Mouse (Mus musculus) heart, adult 2 months (tissue): ENCODE data around the gene Tbl3. TPM values are rescaled to one million over a fixed set of nuclear protein-coding genes. Genes with fewer than 3 reads are reported as not detected.
A peak's percentile ranks its signal among the peaks of the same experiment; 100 is the strongest.
"Not testable (repeated sequence)": the region's sequence is repeated elsewhere in the genome, so short reads cannot be mapped to it uniquely, and the experiment has no call there.

Experiments
- DNase-seq, 2 experiments: peaks; one replicate each; pipeline ENCODE4 v3.0.0; 2021
- H3K27ac ChIP-seq: fragments of 200-600 bp; 2 replicates; pipeline ENCODE4 v1.8.1; 2022
- H3K27me3 ChIP-seq: fragments of 200-500 bp; 2 replicates; pipeline ENCODE4 v1.6.1; 2012; ENCODE audit warnings: mild to moderate bottlenecking, low read length, inconsistent platforms, mixed read lengths; ENCODE audit not compliant: control insufficient read depth, insufficient read depth
- H3K36me3 ChIP-seq: fragments of 200-500 bp; 2 replicates; pipeline ENCODE4 v1.6.1; 2012; ENCODE audit warnings: low read length, inconsistent platforms; ENCODE audit not compliant: control insufficient read depth, insufficient read depth
- H3K4me1 ChIP-seq: fragments of 200-500 bp; 2 replicates; pipeline ENCODE4 v1.6.1; 2011; ENCODE audit warnings: low read length; ENCODE audit not compliant: control insufficient read depth, insufficient read depth
- H3K4me3 ChIP-seq: fragments of 200-600 bp; 2 replicates; pipeline ENCODE4 v1.8.1; 2022
- H3K79me2 ChIP-seq: fragments of 200-500 bp; replicated peaks from 2 replicates; pipeline ENCODE4 v1.6.1; 2012; ENCODE audit warnings: mild to moderate bottlenecking, inconsistent platforms, low read length, moderate library complexity, mixed read lengths; ENCODE audit not compliant: control insufficient read depth, insufficient read depth
- H3K9ac ChIP-seq: fragments of 200-500 bp; 2 replicates; pipeline ENCODE4 v1.6.1; 2012; ENCODE audit warnings: low read depth, mild to moderate bottlenecking, control low read depth, inconsistent platforms, low read length, mixed read lengths
- CTCF ChIP-seq: fragments of 200-600 bp; IDR thresholded peaks from 2 replicates; pipeline ENCODE4 v1.8.1; 2022; ENCODE audit warnings: antibody characterized with exemption, mild to moderate bottlenecking, moderate library complexity
- EP300 ChIP-seq: fragments of 200-500 bp; IDR thresholded peaks from 2 replicates; pipeline ENCODE4 v1.6.1; 2011; ENCODE audit warnings: low read depth, low read length, control low read depth; ENCODE audit not compliant: insufficient read depth
- POLR2A ChIP-seq: fragments of 200-500 bp; IDR thresholded peaks from 2 replicates; pipeline ENCODE4 v1.6.1; 2011; ENCODE audit warnings: mild to moderate bottlenecking, low read depth, low read length, control low read depth; ENCODE audit not compliant: insufficient read depth
- WGBS: fragments of 180-500 bp; shearing (Covaris S2); methylation state at CpG from one replicate; pipeline ENCODE4 v1.1.7; 2018; 5-methylcytosine and 5-hydroxymethylcytosine counted together
- intact Hi-C: fragments of 180-260 bp; cut with DNase I; formaldehyde crosslinking; loops from one replicate; pipeline ENCODE4 v1.15.1; 2025
- polyA plus RNA-seq: library from polyadenylated mRNA; depleted of rRNA; stranded (reverse); fragments of >200 nt; gene quantifications from 2 replicates; pipeline ENCODE4 v1.2.3, GENCODE M21; 2012
- total RNA-seq, 2 experiments: library from RNA; stranded (reverse); gene quantifications; 2 replicates each; pipeline ENCODE4 v1.2.3; 2021

The Tbl3 gene
- total and polyA plus RNA-seq, 3 experiments: 17.4 to 34.2 (median 19.4) TPM

DNA sequence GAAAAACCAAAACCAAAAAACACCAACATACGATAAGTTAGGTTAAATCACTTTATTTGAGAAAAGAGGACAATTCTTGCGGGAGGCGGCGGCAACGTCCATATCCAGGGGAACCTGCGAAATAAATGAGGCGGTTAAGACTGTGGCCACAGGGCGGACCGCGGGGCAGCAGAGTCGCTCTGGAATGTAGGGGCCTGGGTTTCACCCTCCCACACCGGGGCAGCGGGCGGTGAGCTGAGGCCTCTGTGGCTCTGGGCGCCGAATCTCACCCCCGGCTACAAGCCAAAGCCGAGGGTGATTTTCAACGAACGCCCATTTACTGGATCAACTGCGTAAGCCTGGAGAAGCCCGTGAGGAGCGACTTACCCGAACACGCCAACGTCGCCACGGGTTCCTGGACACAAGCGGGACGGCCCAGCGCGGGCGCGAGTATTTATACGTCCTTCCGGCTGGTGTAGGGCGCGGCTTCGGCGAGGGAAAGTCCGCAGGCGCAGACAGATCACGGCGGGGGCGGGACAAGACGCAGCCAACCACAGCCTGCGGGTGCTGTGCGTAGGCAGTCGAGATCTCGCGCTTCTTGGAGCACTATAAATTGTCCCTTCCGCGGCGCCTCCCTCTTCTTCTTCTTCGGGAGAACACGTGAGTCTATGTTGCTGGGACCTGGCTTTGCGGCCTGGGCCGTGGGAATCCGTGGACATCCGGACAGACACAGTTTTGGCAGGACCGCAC is 12.2 kb upstream of the Tbl3 start:
- Histone ChIP-seq H3K27me3 (no peaks in the 10 kb centered on the region), H3K79me2 (no peaks in the 10 kb centered on the region), H3K4me3 (peak overlapping the region; percentile 74), H3K9ac (peak overlapping the region; percentile 86), H3K4me1 (peaks cover 7% of the 10 kb centered on the region), H3K27ac (peak overlapping the region; percentile 87), H3K36me3 (peaks cover 12% of the 10 kb centered on the region)
- peak; percentile 99 for TF ChIP-seq POLR2A
- TF ChIP-seq EP300: peak; percentile 25; the same call in 1 of the 2 replicates
- TF ChIP-seq CTCF: no peak
- intact Hi-C loops: loop anchor here (1.0 kb wide), 1 partner anchor 12 kb away; the partner anchor contains the start of gene Tbl3
- under 1% methylated on average over 61 of the region's 61 CpGs for WGBS
- peak; percentile 96 to 99 for DNase-seq

DNA sequence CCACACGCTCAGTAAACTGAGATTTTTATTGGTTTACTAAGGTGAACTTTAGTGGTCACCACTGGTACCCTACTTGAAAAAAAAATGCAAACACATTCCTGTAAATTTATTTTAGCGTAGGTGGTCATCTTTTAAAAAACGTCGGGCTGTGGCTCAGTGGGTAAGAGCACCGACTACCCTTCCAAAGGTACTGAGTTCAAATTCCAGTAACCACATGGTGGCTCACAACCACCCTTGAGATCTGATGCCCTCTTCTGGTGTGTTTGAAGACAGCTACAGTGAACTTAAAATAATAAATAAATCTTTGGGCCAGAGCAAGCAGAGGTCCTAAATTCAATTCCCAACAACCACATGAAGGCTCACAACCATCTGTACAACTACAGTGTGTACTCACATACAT is 11.5 kb upstream of the Tbl3 start:
- not testable (repeated sequence) for H3K79me2 ChIP-seq, DNase-seq, H3K27me3 ChIP-seq, H3K4me1 ChIP-seq, H3K27ac ChIP-seq, H3K9ac ChIP-seq
- intact Hi-C loops: loop anchor here (1.0 kb wide), 1 partner anchor 12 kb away; the partner anchor contains the start of gene Tbl3
- 66% methylated on average over 5 of the region's 5 CpGs for WGBS
- 0 out of 2 replicates have a peak, but pooled peaks have one; percentile 6 for TF ChIP-seq CTCF
- peak overlapping the region; percentile 74 for H3K4me3 ChIP-seq
- peaks cover 12% of the 10 kb centered on the region for H3K36me3 ChIP-seq

DNA sequence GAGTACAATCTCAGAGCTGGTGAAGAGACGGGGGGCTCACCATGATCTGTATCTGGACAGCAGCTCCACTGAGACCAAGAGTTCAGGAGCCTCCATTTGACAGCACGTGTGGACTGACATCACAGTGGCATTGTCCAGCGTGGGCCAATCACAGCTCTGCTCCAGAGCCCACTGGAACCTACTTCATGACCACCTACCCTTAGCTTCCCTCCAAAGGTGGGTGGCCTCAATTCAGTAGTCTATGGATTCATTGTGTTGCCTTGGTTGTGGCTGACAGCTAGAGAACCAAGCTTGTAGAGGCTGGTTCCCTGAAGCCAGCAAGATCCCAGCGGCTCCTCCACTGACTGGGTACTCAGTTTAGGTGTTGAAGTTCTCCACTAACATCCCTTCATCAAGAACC is 10.5 kb upstream of the Tbl3 start, which contains the start of the genes Rnf151 and Rps2:
Gene Rnf151 (minus strand): TSS at position 121 of the 400 bp plus-strand sequence.
Gene Rps2 (plus strand): TSS at position 174 of the 400 bp plus-strand sequence.
- no peaks in the 10 kb centered on the region for H3K27me3 ChIP-seq
- no peak within 1 kb of the TSS for H3K9ac ChIP-seq
- intact Hi-C loops: no loop called here
- peaks cover 5% of the 10 kb centered on the region for H3K4me1 ChIP-seq
- H3K4me3 ChIP-seq: no peak within 1 kb of the TSS
- no peak within 1 kb of the TSS for H3K27ac ChIP-seq
- TF ChIP-seq EP300 (no peak), POLR2A (no peak), CTCF (no peak)
- H3K79me2 ChIP-seq: no peaks in the 10 kb centered on the region
- peaks cover 12% of the 10 kb centered on the region for H3K36me3 ChIP-seq
- DNase-seq: no peak
- 73% methylated on average over 4 of the region's 4 CpGs for WGBS

DNA sequence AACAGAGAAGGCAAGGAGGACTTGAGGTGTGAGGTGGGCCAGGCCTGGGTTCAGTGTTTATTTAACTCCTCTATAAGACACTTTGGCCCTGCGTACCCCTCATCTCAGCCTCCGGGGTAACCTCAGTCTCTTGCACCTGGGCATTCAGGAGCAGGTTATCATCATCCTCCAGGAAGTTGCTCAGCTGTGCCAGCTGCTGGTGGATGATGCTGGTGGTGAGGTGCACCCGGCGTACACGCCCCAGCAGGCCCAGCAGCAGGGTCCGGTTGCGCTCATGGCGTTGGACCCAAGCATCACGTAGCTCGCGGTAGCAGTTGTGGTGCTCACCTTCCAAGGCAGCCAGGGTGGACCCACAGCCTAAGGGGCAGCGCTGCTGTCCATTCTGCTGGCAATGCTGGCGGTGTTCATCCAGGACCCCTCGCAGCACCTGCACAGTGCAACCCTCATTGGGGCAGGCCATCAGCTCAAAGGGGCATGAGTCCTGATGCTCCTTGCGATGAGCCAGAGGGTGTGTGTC is 8.8 kb upstream of the Tbl3 start:
- no peaks in the 10 kb centered on the region; the same call in 1 of the 2 replicates for H3K36me3 ChIP-seq
- no peak overlapping the region for H3K4me3 ChIP-seq
- no peak for TF ChIP-seq CTCF
- TF ChIP-seq POLR2A: no peak
- TF ChIP-seq EP300: no peak
- H3K4me1 ChIP-seq: peaks cover 2% of the 10 kb centered on the region; the same call in 1 of the 2 replicates
- no peaks in the 10 kb centered on the region for H3K27me3 ChIP-seq
- no peaks in the 10 kb centered on the region for H3K79me2 ChIP-seq
- no peak for DNase-seq
- intact Hi-C loops: no loop called here
- 96% methylated on average over 15 of the region's 15 CpGs for WGBS
- H3K9ac ChIP-seq: no peak overlapping the region
- no peak overlapping the region for H3K27ac ChIP-seq

DNA sequence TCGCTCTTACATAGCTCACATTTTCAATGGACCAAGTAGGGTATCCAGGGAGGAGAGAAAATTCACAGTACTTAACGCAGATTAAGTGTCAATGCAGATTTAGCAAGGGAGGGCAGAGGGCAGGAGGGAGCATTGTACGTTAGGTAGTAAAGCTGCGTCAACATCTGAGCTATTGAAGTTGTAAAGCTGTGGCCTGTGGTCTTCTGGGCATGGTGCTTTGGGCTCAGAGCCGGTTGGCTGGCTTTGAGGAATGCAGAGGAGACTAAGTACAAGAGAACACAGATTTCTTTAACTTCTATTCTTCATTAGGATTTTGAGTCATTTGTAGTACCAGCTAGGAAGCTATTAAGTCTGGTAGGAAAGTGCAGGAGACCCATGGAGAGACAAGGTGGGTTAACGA is 8.1 kb upstream of the Tbl3 start:
- Histone ChIP-seq H3K27ac (no peak overlapping the region), H3K79me2 (no peaks in the 10 kb centered on the region), H3K27me3 (no peaks in the 10 kb centered on the region), H3K4me3 (no peak overlapping the region), H3K4me1 (no peaks in the 10 kb centered on the region), H3K36me3 (no peaks in the 10 kb centered on the region), H3K9ac (no peak overlapping the region)
- WGBS: 93% methylated on average over 6 of the region's 6 CpGs
- intact Hi-C loops: no loop called here
- no peak for DNase-seq
- no peak for TF ChIP-seq CTCF
- TF ChIP-seq EP300: no peak
- no peak for TF ChIP-seq POLR2A

DNA sequence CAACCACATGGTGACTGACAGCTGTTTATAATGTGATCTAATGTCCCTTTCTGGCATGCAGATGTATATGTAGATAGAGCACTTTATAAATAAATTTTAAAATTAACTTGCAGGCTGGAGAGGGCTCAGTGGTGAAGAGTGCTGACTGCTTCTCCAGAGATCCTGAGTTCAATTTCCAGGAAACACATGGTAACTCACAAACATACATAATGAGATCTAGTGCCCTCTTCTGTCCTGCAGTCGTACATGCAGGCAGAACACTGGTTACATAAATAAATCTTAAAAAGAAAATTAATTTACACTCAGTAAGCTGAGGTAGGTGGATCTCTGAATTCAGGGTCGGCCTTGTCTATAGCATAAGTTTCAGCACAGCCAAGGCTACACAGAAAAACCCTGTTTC is 1.2 kb upstream of the Tbl3 start:
- TF ChIP-seq CTCF (peak; percentile 76), POLR2A (no peak)
- Histone ChIP-seq H3K9ac (no peak overlapping the region), H3K27ac (no peak overlapping the region), H3K4me3 (no peak overlapping the region), H3K79me2 (no peaks in the 10 kb centered on the region), H3K27me3 (no peaks in the 10 kb centered on the region), H3K36me3 (no peaks in the 10 kb centered on the region), H3K4me1 (no peaks in the 10 kb centered on the region; the same call in 1 of the 2 replicates)
- no peak for DNase-seq
- 26% methylated on average over 2 of the region's 2 CpGs for WGBS
- intact Hi-C loops: no loop called here
